Mouse (Mus musculus) neural tube, embryonic 11.5 days (tissue): ENCODE data around the gene Ctdspl. TPM values are rescaled to one million over a fixed set of nuclear protein-coding genes. Genes with fewer than 3 reads are reported as not detected.
A peak's percentile ranks its signal among the peaks of the same experiment; 100 is the strongest.

Experiments
- ATAC-seq: fragments of 200-750 bp; cut with Nextera tagmentation; 2 replicates; pipeline ENCODE4 v1.8.0; 2017; ENCODE audit warnings: moderate number of reproducible peaks, mild to moderate bottlenecking, moderate TSS enrichment, moderate library complexity; ENCODE audit not compliant: insufficient read depth, low FRiP score, low TSS enrichment
- DNase-seq: peaks from one replicate; pipeline ENCODE4 v3.0.0-alpha.2; 2015; ENCODE audit warnings: low spot score
- H3K27ac ChIP-seq: fragments of 300-500 bp; sonication (generic); 2 replicates; pipeline ENCODE4 v1.5.1; 2014; ENCODE audit warnings: low read depth, mild to moderate bottlenecking, low read length
- H3K27me3 ChIP-seq: fragments of 300-500 bp; sonication (generic); 2 replicates; pipeline ENCODE4 v1.6.1; 2014; ENCODE audit warnings: mild to moderate bottlenecking, low read length, mixed read lengths; ENCODE audit not compliant: control insufficient read depth, insufficient read depth
- H3K36me3 ChIP-seq: fragments of 300-500 bp; sonication (generic); 2 replicates; pipeline ENCODE4 v1.6.1; 2014; ENCODE audit warnings: mild to moderate bottlenecking, low read length, moderate library complexity, mixed read lengths; ENCODE audit not compliant: control insufficient read depth, insufficient read depth
- H3K4me1 ChIP-seq: fragments of 300-500 bp; sonication (generic); 2 replicates; pipeline ENCODE4 v1.6.1; 2014; ENCODE audit warnings: low read length, mixed read lengths; ENCODE audit not compliant: control insufficient read depth, insufficient read depth
- H3K4me2 ChIP-seq: fragments of 300-500 bp; sonication (generic); 2 replicates; pipeline ENCODE4 v1.6.1; 2014; ENCODE audit warnings: low read depth, mild to moderate bottlenecking, moderate library complexity
- H3K4me3 ChIP-seq: fragments of 300-500 bp; sonication (generic); 2 replicates; pipeline ENCODE4 v1.5.1; 2014; ENCODE audit warnings: low read depth, low read length
- H3K9ac ChIP-seq: fragments of 300-500 bp; sonication (generic); 2 replicates; pipeline ENCODE4 v1.6.1; 2014; ENCODE audit warnings: mild to moderate bottlenecking, low read length
- H3K9me3 ChIP-seq: fragments of 300-500 bp; sonication (generic); 2 replicates; pipeline ENCODE4 v1.6.1; 2016; ENCODE audit warnings: low read length; ENCODE audit not compliant: control insufficient read depth
- WGBS: fragments of 180-500 bp; shearing (Covaris S2); extraction: QIAGEN DNeasy Blood & Tissue Kit; methylation state at CpG from one replicate; pipeline ENCODE4 v1.1.7; 2014; 5-methylcytosine and 5-hydroxymethylcytosine counted together
- polyA plus RNA-seq: library from polyadenylated mRNA; unstranded; fragments of >200 nt; fragmentation: Nextera tagmentation; extraction: Ambion mirVana; gene quantifications from 2 replicates; pipeline ENCODE4 v1.2.1, GENCODE M21; 2014

Ctdspl gene
- polyA plus RNA-seq, 1 experiment from 2014 or later, result 8.6 TPM

DNA sequence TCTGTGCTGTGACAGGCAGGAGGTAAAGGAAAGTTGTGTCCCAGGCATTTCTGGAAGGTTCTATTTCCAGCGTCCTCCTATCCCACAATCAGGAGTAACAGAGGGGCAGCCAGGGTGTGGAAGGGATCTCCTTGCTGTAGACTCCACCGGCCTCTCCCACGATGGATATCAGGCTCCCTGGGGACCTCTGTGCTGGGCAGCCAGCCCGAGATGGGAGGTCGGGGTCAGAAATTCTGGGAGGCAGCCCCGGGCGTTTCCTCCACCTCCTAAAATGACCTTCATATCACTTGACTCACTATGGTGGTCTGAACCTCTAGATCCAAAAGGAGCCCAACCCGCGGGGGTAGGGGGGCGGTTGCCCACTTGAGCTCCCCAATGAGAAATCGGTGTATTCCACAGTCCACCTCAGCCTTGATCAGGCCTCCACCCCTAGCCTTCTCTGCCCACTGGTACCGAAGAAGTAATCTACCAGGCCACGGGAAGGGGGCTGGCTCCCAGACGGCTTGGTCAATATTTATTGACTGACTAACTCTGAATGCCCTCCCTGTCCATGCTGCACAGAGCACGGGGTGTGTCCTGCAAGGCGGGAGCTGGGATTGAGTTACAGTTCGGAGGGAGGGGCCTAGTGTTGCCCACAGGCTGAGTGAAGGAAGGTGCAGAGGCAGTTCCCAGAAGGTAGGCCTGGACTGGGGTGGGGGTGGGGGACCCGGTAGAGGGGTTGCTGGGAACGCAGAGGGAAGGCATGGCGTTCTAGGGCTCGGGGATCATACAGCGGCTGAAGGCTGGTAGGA is 126.1 kb downstream of the Ctdspl start, which contains the start of gene Vill:
Vill (plus strand) TSS at position 625 of the 791 bp plus-strand sequence.
- ATAC-seq, result peak; percentile 83
- no peak within 1 kb of the TSS for H3K27ac ChIP-seq
- peaks cover 10% of the 10 kb centered on the region for H3K4me1 ChIP-seq
- no peaks in the 10 kb centered on the region for H3K36me3 ChIP-seq
- H3K4me2 ChIP-seq, result peak within 1 kb of the TSS; percentile 61
- DNase-seq, result peak; percentile 62
- peak within 1 kb of the TSS; percentile 32 for H3K4me3 ChIP-seq
- WGBS, result 12% methylated on average over 22 of the region's 22 CpGs
- peak within 1 kb of the TSS; percentile 55 for H3K9ac ChIP-seq
- H3K9me3 ChIP-seq, result no peaks in the 10 kb centered on the region
- no peaks in the 10 kb centered on the region for H3K27me3 ChIP-seq

DNA sequence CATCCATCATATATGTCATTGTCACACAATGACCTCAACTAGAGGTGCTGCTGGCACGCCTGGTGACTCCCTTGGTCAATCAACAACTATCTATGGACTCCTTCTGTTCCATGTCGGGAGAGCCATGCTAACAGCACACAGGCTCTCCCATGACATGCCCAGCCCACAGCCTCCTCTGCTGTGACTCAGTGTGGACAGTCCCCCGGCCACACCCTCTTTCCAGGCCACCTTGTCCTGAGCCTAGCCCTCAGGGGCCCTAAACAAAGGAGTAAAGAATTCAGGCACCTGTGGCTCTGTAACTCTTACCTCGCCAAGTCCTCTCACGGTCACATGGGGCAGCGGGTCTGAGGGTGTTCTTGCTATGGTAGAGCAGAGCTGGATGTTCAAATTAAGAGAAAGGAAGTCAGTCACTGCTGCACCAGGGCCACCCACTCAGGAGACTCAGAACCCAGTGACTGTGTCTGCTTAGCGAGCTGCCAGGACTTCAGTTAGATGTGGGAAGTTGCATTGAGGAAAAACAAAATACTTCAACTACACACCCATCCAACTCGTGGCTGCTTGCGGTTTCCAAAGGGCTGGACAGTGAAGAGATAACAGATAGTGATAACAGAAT is 127.8 kb downstream of the Ctdspl start:
- H3K4me1 ChIP-seq, result peaks cover 10% of the 10 kb centered on the region
- ATAC-seq (no peak), DNase-seq (no peak)
- 81% methylated on average over 9 of the region's 9 CpGs for WGBS
- H3K4me2 ChIP-seq, result no peak overlapping the region
- no peak overlapping the region for H3K4me3 ChIP-seq
- no peaks in the 10 kb centered on the region for H3K27me3 ChIP-seq
- no peaks in the 10 kb centered on the region for H3K9me3 ChIP-seq
- H3K27ac ChIP-seq, result no peak overlapping the region
- H3K9ac ChIP-seq, result no peak overlapping the region
- H3K36me3 ChIP-seq, result no peaks in the 10 kb centered on the region

DNA sequence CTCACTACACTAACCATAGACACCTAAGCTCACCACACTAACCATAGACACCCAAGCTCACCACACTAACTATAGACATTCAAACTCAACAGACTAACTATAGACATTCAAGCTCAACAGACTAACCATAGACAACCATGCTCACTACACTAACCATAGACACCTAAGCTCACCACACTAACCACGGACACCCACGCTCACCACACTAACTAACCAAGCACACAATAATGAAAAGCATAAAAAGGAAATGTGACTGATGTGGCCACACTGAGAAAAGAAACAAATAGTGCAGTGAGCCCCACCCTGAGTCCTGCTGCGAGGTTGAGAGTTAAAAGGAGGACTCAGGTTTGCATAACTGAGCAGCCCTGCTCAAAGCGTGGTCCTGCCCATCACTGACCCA is 129.1 kb downstream of the Ctdspl start:
- ATAC-seq (no peak), DNase-seq (no peak)
- no peak overlapping the region for H3K9ac ChIP-seq
- H3K9me3 ChIP-seq, result no peaks in the 10 kb centered on the region
- no peak overlapping the region for H3K4me3 ChIP-seq
- H3K36me3 ChIP-seq, result no peaks in the 10 kb centered on the region
- H3K27me3 ChIP-seq, result no peaks in the 10 kb centered on the region
- H3K27ac ChIP-seq, result no peak overlapping the region
- no peak overlapping the region for H3K4me2 ChIP-seq
- H3K4me1 ChIP-seq, result peaks cover 10% of the 10 kb centered on the region
- WGBS, result 88% methylated on average over 4 of the region's 4 CpGs

DNA sequence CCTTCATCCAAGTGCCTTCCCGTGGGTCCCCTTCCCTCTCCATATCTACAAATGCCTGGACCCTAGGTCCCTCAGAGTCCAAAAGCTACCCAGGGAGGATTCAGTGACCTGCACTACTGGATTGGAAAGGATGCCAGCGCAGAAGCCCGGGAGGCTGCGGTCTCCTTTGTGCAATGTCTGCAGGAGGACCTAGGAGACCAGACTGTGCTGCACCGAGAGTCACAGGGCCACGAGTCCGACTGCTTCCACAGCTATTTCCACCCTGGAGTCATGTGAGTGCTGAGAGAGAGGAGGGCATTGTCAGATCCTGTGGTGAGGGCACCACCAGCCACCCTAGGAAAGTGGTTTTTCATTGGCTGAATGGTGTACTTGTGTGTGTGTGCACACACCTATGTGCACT is 132.0 kb downstream of the Ctdspl start:
- no peaks in the 10 kb centered on the region for H3K9me3 ChIP-seq

DNA sequence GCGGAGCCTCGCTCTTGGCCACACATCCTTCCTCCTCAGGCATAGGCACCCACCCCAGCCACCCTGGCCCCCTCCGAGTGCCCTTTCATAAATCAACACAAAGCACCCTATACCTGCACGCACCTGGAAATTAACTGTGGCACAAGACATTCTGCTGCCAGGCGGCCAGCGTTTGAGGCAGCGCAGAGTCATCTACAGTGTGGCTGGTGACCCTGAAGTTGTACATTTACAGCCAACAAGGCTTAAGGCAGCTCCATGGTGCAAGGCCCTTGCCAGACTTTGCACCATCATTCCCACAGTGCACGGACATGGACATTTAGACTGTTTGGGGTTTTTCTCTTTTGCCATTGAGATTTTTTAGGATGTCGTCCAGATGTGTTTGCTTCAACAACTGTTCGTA is 134.4 kb downstream of the Ctdspl start:
- H3K36me3 ChIP-seq, result no peaks in the 10 kb centered on the region
- ATAC-seq (no peak), DNase-seq (no peak)
- no peak overlapping the region for H3K4me2 ChIP-seq
- H3K27ac ChIP-seq, result no peak overlapping the region
- H3K9ac ChIP-seq, result no peak overlapping the region
- H3K4me1 ChIP-seq, result no peaks in the 10 kb centered on the region
- H3K9me3 ChIP-seq, result no peaks in the 10 kb centered on the region
- no peak overlapping the region for H3K4me3 ChIP-seq
- no peaks in the 10 kb centered on the region for H3K27me3 ChIP-seq
- WGBS, result 89% methylated on average over 10 of the region's 10 CpGs

More for the DNA sequence above, 132.0 kb downstream of the Ctdspl start:
- no peak overlapping the region for H3K27ac ChIP-seq
- 85% methylated on average over 7 of the region's 7 CpGs for WGBS
- H3K4me2 ChIP-seq, result no peak overlapping the region
- no peaks in the 10 kb centered on the region for H3K36me3 ChIP-seq
- ATAC-seq (no peak), DNase-seq (no peak)
- no peak overlapping the region for H3K9ac ChIP-seq
- H3K4me1 ChIP-seq, result no peaks in the 10 kb centered on the region
- H3K4me3 ChIP-seq, result no peak overlapping the region
- H3K27me3 ChIP-seq, result no peaks in the 10 kb centered on the region

DNA sequence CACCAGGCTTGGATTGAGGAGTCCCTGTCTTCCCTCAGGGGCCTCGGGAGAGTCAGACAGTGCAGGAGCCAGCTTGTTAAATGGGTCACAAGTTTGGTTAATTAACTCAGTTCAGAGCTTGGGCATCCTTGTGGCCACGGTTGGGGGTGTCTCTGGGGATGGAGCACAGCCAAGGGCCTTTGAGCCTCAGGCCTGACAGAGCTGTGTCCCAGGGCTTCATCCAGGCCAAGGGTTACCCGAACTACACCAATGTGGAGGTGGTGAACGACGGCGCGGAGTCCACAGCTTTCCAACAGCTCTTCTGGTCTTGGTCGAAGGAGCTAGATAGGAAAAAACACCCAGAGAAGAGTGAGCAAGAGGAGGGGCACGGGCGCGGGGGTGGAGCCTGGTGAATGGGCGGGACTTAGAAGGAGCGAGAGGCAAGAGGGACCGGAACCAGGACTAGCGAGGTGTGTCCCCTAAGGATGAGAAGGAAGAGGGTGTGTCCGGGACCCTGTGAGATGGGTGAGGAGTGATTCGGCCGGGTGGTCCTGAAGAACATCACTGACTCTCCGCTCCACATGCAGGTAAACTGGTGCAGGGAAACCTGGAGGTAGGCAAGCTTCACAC is 136.9 kb downstream of the Ctdspl start:
- Histone ChIP-seq H3K9ac (no peak overlapping the region), H3K4me2 (no peak overlapping the region), H3K4me1 (no peaks in the 10 kb centered on the region), H3K27ac (no peak overlapping the region), H3K36me3 (no peaks in the 10 kb centered on the region), H3K4me3 (no peak overlapping the region), H3K27me3 (no peaks in the 10 kb centered on the region), H3K9me3 (no peaks in the 10 kb centered on the region)
- ATAC-seq, result 0 out of 2 replicates have a peak, but pooled peaks have one; percentile 16
- no peak for DNase-seq
- WGBS, result 30% methylated on average over 19 of the region's 19 CpGs

DNA sequence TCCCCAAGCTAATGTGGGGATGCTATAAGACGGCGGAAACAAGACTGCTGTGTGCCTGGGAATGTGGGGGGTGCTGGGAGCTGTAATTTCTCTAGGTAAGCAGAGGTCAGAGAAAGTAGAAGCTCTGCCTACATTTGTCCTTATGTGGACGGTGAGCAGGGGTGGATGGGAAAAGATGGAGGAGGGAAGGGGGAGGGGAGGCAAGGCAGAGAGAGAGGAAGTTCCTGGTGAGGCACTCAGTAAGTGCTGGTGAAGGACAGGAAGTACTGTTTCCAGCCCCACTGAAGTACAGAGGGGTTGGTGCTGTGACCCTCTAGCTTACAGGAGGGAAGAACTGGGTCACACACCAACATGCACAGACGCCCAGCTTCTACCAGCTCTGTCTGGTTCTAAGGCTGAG is 138.0 kb downstream of the Ctdspl start:
- H3K4me2 ChIP-seq, result no peak overlapping the region
- no peak overlapping the region for H3K9ac ChIP-seq
- no peaks in the 10 kb centered on the region for H3K36me3 ChIP-seq
- no peak for DNase-seq
- no peaks in the 10 kb centered on the region for H3K9me3 ChIP-seq
- no peak overlapping the region for H3K4me3 ChIP-seq
- no peak for ATAC-seq
- H3K27me3 ChIP-seq, result no peaks in the 10 kb centered on the region
- H3K4me1 ChIP-seq, result no peaks in the 10 kb centered on the region
- no peak overlapping the region for H3K27ac ChIP-seq
- WGBS, result 67% methylated on average over 4 of the region's 4 CpGs

DNA sequence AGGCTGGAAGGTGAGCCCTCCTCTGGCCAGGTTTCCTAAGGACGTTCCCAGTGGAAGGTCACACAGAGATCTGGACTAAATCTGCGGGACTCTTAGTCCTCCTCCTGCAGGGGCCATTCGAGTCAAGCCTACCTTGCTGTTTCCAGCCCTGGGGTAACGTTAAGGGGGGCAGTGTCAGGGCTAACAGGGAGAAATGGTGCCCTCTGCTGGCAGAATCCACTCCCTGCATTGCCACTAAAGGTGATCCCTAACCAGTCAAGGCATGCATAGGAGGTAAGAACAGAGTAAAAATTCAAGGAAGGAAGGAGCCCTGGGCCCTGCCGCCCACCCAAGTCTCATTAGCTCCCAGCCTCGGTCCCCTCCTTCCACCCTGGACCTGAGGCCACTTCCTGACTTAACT is 141.3 kb downstream of the Ctdspl start:
- ATAC-seq (no peak), DNase-seq (peak; percentile 76)
- Histone ChIP-seq H3K9me3 (no peaks in the 10 kb centered on the region), H3K9ac (no peak overlapping the region), H3K4me3 (no peak overlapping the region), H3K27ac (no peak overlapping the region), H3K36me3 (no peaks in the 10 kb centered on the region), H3K4me2 (no peak overlapping the region), H3K4me1 (no peaks in the 10 kb centered on the region), H3K27me3 (no peaks in the 10 kb centered on the region)
- WGBS, result 6% methylated on average over 6 of the region's 6 CpGs
